Mouse (Mus musculus) monocyte, adult 2 months (primary cell): Measurements from ENCODE around the gene Fxr2.

Experiments
- DNase-seq, 2 experiments: peaks; one replicate each; pipeline ENCODE4 v3.0.0; 2022; ENCODE audit warnings: low spot score in 2 of 2, low read depth in 1 of 2

Gene Fxr2

GRCm38 (mm10) chr11:69656617-69657461 is 24.0 kb downstream of the Fxr2 start:
- no peak for DNase-seq

- no peak for DNase-seq
Measured at GRCm38 (mm10) chr11:69657462-69657881, 24.7 kb downstream of the Fxr2 start.

- DNase-seq = no peak
Measured at GRCm38 (mm10) chr11:69661221-69661881, 28.6 kb downstream of the Fxr2 start.

- DNase-seq = peak; percentile 94 to 95
Measured at GRCm38 (mm10) chr11:69662213-69662966, 29.6 kb downstream of the Fxr2 start, which contains the start of gene Mpdu1. Gene Mpdu1 (minus strand): TSS chr11:69662642.

- DNase-seq = no peak
Measured at GRCm38 (mm10) chr11:69662967-69663671, 30.3 kb downstream of the Fxr2 start.

- DNase-seq = no peak
Measured at GRCm38 (mm10) chr11:69663795-69664194, 31.0 kb downstream of the Fxr2 start.

GRCm38 (mm10) chr11:69664841-69665240 is 32.1 kb downstream of the Fxr2 start:
- no peak for DNase-seq

- no peak for DNase-seq
Measured at GRCm38 (mm10) chr11:69665457-69665960, 32.7 kb downstream of the Fxr2 start.

GRCm38 (mm10) chr11:69665961-69666664 is 33.3 kb downstream of the Fxr2 start, which contains the start of gene Cd68:
Gene Cd68 (minus strand): TSS chr11:69666153.
- peak; percentile 91 to 95 for DNase-seq

GRCm38 (mm10) chr11:69666665-69667005 is 33.8 kb downstream of the Fxr2 start:
- DNase-seq = no peak

- DNase-seq = peak; percentile 89 to 94
Measured at GRCm38 (mm10) chr11:69670786-69671725, 38.3 kb downstream of the Fxr2 start.

- no peak for DNase-seq
Measured at GRCm38 (mm10) chr11:69671726-69672124, 38.9 kb downstream of the Fxr2 start.

- peak; percentile 99 to 100 for DNase-seq
Measured at GRCm38 (mm10) chr11:69672211-69672706, 39.5 kb downstream of the Fxr2 start, which contains the start of gene Eif4a1. Gene Eif4a1 (minus strand): TSS chr11:69672423.

- DNase-seq = no peak
Measured at GRCm38 (mm10) chr11:69679144-69679543, 46.4 kb downstream of the Fxr2 start.

- no peak for DNase-seq
Measured at GRCm38 (mm10) chr11:69680136-69680855, 47.5 kb downstream of the Fxr2 start.

GRCm38 (mm10) chr11:69681314-69682208 is 48.8 kb downstream of the Fxr2 start, which contains the start of gene Senp3:
Gene Senp3 (minus strand): TSS chr11:69682084.
- peak; percentile 90 to 95 for DNase-seq
